Mouse (Mus musculus): ENCODE measurements around the gene Ttc30b. TPM values are rescaled to one million over a fixed set of nuclear protein-coding genes. Genes with fewer than 3 reads are reported as not detected.
"Not testable (repeated sequence)": the region's sequence is repeated elsewhere in the genome, so short reads cannot be mapped to it uniquely, and the experiment has no call there.

The Ttc30b gene
- total and polyA plus RNA-seq, 3 experiments = 0.44 to 3.0 (median 2.7) TPM

- DNase-seq (ENCODE audit: low spot score); H3K36me3 ChIP-seq (replicated peaks); H3K4me3 ChIP-seq (ENCODE audit: low read depth, low read length); ATAC-seq (ENCODE audit: extremely low read depth, insufficient number of reproducible peaks, low FRiP score, poor library complexity, severe bottlenecking); H3K27me3 ChIP-seq (ENCODE audit: insufficient read depth, low read length); H3K4me1 ChIP-seq (ENCODE audit: insufficient read depth, low read depth, low read length); H3K9me3 ChIP-seq (replicated peaks): not testable (repeated sequence)
Measured at GRCm38 (mm10) chr2:75977752-75978368, 39.5 kb upstream of the Ttc30b start, which contains the start of gene Ttc30a2. TSS of gene Ttc30a2 (minus strand) at chr2:75978170.

DNA sequence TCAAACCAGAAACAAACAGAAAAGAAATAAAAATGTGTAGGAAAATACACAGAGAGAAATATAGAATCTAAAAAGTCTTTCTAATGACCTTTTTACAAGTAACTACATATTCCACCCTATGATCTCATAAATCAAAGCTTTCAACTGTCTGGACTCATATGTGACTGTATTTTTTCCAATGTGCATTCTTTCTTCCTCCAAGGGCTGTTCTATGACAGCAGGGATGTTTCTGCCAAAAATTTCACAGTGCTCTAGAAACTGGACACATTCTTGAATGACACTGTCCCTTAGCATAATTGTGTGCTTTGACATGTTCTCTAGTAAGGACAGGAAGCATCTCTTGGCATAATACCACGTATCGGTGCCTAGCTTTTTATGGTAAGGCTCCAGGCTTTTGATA is 37.7 kb upstream of the Ttc30b start:
- H3K9me3 ChIP-seq (replicated peaks); H3K27me3 ChIP-seq (ENCODE audit: insufficient read depth, low read length); H3K4me1 ChIP-seq (ENCODE audit: insufficient read depth, low read depth, low read length); H3K4me3 ChIP-seq (ENCODE audit: low read depth, low read length); DNase-seq (ENCODE audit: low spot score); ATAC-seq (ENCODE audit: extremely low read depth, insufficient number of reproducible peaks, low FRiP score, poor library complexity, severe bottlenecking); H3K36me3 ChIP-seq (replicated peaks): not testable (repeated sequence)

GRCm38 (mm10) chr2:75974131-75974530 is 35.7 kb upstream of the Ttc30b start:
- no peaks in the 10 kb centered on the region for H3K36me3 ChIP-seq (replicated peaks)
- H3K4me3 ChIP-seq (ENCODE audit: low read depth, low read length) = no peak overlapping the region
- ATAC-seq (ENCODE audit: extremely low read depth, insufficient number of reproducible peaks, low FRiP score, poor library complexity, severe bottlenecking) = no peak
- TF ChIP-seq CTCF (IDR thresholded peaks at IDR 0.05; ENCODE audit: low read depth, low read length) = no peak
- TF ChIP-seq GATA1 (IDR thresholded peaks at IDR 0.05; ENCODE audit: borderline replicate concordance, low read length) = no peak
- no peak for TF ChIP-seq POLR2AphosphoS5 (IDR thresholded peaks at IDR 0.05; ENCODE audit: insufficient replicate concordance, low read depth, low read length)
- no peak for TF ChIP-seq GATA2 (IDR thresholded peaks at IDR 0.05; ENCODE audit: borderline replicate concordance, low read depth, low read length)
- TF ChIP-seq TAL1 (conservative IDR thresholded peaks at IDR 0.05; ENCODE audit: low read depth, low read length) = no peak
- H3K4me1 ChIP-seq (ENCODE audit: insufficient read depth, low read depth, low read length) = no peaks in the 10 kb centered on the region
- no peaks in the 10 kb centered on the region for H3K9me3 ChIP-seq (replicated peaks)
- DNase-seq (ENCODE audit: low spot score) = no peak
- peaks cover 4% of the 10 kb centered on the region; the same call in 1 of the 2 replicates for H3K27me3 ChIP-seq (ENCODE audit: insufficient read depth, low read length)

- no peak overlapping the region for H3K4me3 ChIP-seq (ENCODE audit: low read depth, low read length)
- ATAC-seq (ENCODE audit: extremely low read depth, insufficient number of reproducible peaks, low FRiP score, poor library complexity, severe bottlenecking) (no peak), DNase-seq (ENCODE audit: low spot score) (no peak)
- H3K4me1 ChIP-seq (ENCODE audit: insufficient read depth, low read depth, low read length) = no peaks in the 10 kb centered on the region
- no peaks in the 10 kb centered on the region for H3K36me3 ChIP-seq (replicated peaks)
- no peaks in the 10 kb centered on the region for H3K9me3 ChIP-seq (replicated peaks)
- TF ChIP-seq POLR2AphosphoS5 (IDR thresholded peaks at IDR 0.05; ENCODE audit: insufficient replicate concordance, low read depth, low read length) (no peak), CTCF (IDR thresholded peaks at IDR 0.05; ENCODE audit: low read depth, low read length) (no peak), GATA1 (IDR thresholded peaks at IDR 0.05; ENCODE audit: borderline replicate concordance, low read length) (no peak), GATA2 (IDR thresholded peaks at IDR 0.05; ENCODE audit: borderline replicate concordance, low read depth, low read length) (no peak), TAL1 (conservative IDR thresholded peaks at IDR 0.05; ENCODE audit: low read depth, low read length) (no peak)
- peaks cover 11% of the 10 kb centered on the region; the same call in 1 of the 2 replicates for H3K27me3 ChIP-seq (ENCODE audit: insufficient read depth, low read length)
Measured at GRCm38 (mm10) chr2:75964972-75965371, 26.6 kb upstream of the Ttc30b start.

DNA sequence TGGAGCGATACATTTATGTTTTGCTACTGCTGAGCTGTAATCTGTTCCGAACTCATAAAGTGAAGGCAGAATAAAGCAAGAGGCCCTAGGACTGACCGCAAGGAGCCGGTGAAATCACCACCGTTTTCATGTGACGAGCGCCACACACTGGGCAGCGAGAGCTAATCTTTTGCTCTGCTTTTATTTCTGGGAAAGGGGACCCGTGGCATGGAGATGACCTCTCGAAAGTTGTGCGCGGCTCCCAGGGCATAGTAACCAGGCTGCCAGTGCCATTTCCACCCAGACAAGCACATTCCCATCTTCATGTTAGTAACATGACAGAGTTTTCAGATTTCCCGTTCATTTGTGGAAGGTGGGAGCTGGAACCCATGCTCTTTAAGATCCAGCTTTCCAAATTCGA is 26.1 kb upstream of the Ttc30b start:
- H3K9me3 ChIP-seq (replicated peaks) = no peaks in the 10 kb centered on the region
- DNase-seq (ENCODE audit: low spot score) = no peak
- no peaks in the 10 kb centered on the region for H3K36me3 ChIP-seq (replicated peaks)
- ATAC-seq (ENCODE audit: extremely low read depth, insufficient number of reproducible peaks, low FRiP score, poor library complexity, severe bottlenecking) = no peak
- H3K4me1 ChIP-seq (ENCODE audit: insufficient read depth, low read depth, low read length) = no peaks in the 10 kb centered on the region
- TF ChIP-seq CTCF (IDR thresholded peaks at IDR 0.05; ENCODE audit: low read depth, low read length) (no peak), POLR2AphosphoS5 (IDR thresholded peaks at IDR 0.05; ENCODE audit: insufficient replicate concordance, low read depth, low read length) (no peak), TAL1 (conservative IDR thresholded peaks at IDR 0.05; ENCODE audit: low read depth, low read length) (no peak), GATA2 (IDR thresholded peaks at IDR 0.05; ENCODE audit: borderline replicate concordance, low read depth, low read length) (no peak), GATA1 (IDR thresholded peaks at IDR 0.05; ENCODE audit: borderline replicate concordance, low read length) (no peak)
- H3K27me3 ChIP-seq (ENCODE audit: insufficient read depth, low read length) = peaks cover 14% of the 10 kb centered on the region; the same call in 1 of the 2 replicates
- H3K4me3 ChIP-seq (ENCODE audit: low read depth, low read length) = no peak overlapping the region

- Histone ChIP-seq H3K4me3 (ENCODE audit: low read depth, low read length) (no peak overlapping the region), H3K27me3 (ENCODE audit: insufficient read depth, low read length) (peaks cover 17% of the 10 kb centered on the region; the same call in 1 of the 2 replicates), H3K36me3 (replicated peaks) (no peaks in the 10 kb centered on the region), H3K9me3 (replicated peaks) (no peaks in the 10 kb centered on the region), H3K4me1 (ENCODE audit: insufficient read depth, low read depth, low read length) (no peaks in the 10 kb centered on the region)
- no peak for ATAC-seq (ENCODE audit: extremely low read depth, insufficient number of reproducible peaks, low FRiP score, poor library complexity, severe bottlenecking)
- DNase-seq (ENCODE audit: low spot score) = no peak
- no peak for TF ChIP-seq GATA1 (IDR thresholded peaks at IDR 0.05; ENCODE audit: borderline replicate concordance, low read length)
- TF ChIP-seq GATA2 (IDR thresholded peaks at IDR 0.05; ENCODE audit: borderline replicate concordance, low read depth, low read length) = no peak
- TF ChIP-seq POLR2AphosphoS5 (IDR thresholded peaks at IDR 0.05; ENCODE audit: insufficient replicate concordance, low read depth, low read length) = no peak
- no peak for TF ChIP-seq TAL1 (conservative IDR thresholded peaks at IDR 0.05; ENCODE audit: low read depth, low read length)
- no peak for TF ChIP-seq CTCF (IDR thresholded peaks at IDR 0.05; ENCODE audit: low read depth, low read length)
Measured at GRCm38 (mm10) chr2:75964051-75964450, 25.7 kb upstream of the Ttc30b start.
